ENCODE assay signal across 7 mouse cellular contexts in the genomic region with DNA sequence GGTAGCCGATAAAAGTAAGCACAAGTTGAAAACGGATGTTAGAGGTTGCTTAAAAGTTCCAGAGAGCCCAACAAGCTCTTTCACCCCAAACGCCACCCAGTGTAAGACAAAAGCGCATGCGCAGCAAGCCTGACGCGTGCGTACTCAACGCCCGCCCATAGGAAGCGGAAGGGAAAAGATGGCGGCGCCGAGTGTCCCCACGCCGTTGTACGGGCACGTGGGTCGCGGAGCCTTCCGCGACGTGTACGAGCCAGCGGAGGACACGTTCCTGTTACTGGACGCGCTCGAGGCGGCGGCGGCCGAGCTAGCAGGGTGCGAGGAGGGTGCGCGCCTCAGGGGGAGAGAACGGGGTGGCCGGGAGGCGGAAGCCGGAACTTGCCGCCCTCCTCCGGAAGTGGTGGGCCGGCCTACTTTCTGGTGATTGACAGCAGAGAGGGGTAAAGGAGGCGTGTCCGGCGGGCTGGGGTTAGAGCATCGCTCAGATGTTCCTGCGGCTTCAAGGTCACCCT. TPM values are rescaled to one million over a fixed set of nuclear protein-coding genes. Genes with fewer than 3 reads are reported as not detected.
DNase-seq lines count a peak whose midpoint lies in the region; ATAC-seq and TF ChIP-seq lines count a peak whose summit lies in the region.

TSS of gene N6amt1 (plus strand) at position 111 of the 509 bp plus-strand sequence.

- peak within 1 kb of the TSS; percentile 65 for H3K9ac ChIP-seq in intestine, postnatal 0 days (ENCODE audit: low read depth, low read length)
- H3K9ac ChIP-seq in midbrain, embryonic 12.5 days (replicated peaks): peak within 1 kb of the TSS; percentile 58; the same call in 1 of the 2 replicates

- ATAC-seq in intestine, postnatal 0 days: peak; percentile 99
- ATAC-seq in midbrain, embryonic 12.5 days (ENCODE audit: low FRiP score, low read depth): peak; percentile 99

- H3K4me2 ChIP-seq in intestine, postnatal 0 days (replicated peaks; ENCODE audit: low read depth): peak within 1 kb of the TSS; percentile 63
- peak within 1 kb of the TSS; percentile 55 for H3K4me2 ChIP-seq in midbrain, embryonic 12.5 days (replicated peaks)

- H3K4me3 ChIP-seq in intestine, postnatal 0 days (ENCODE audit: low read depth, low read length): peak within 1 kb of the TSS; percentile 77
- peak within 1 kb of the TSS; percentile 58 for H3K4me3 ChIP-seq in midbrain, embryonic 12.5 days
- H3K4me3 ChIP-seq in small intestine, adult 2 months (ENCODE audit: low read depth, low read length): peak within 1 kb of the TSS; percentile 90

- no peaks in the 10 kb centered on the region for H3K27me3 ChIP-seq in intestine, postnatal 0 days (replicated peaks; ENCODE audit: control insufficient read depth, insufficient read depth, low read length)
- peaks cover 5% of the 10 kb centered on the region; the same call in 1 of the 2 replicates for H3K27me3 ChIP-seq in midbrain, embryonic 12.5 days
- H3K27me3 ChIP-seq in small intestine, adult 2 months (ENCODE audit: control insufficient read depth, insufficient read depth, low read length): no peaks in the 10 kb centered on the region

- H3K36me3 ChIP-seq in intestine, postnatal 0 days (ENCODE audit: control insufficient read depth, insufficient read depth): peaks cover 15% of the 10 kb centered on the region
- H3K36me3 ChIP-seq in midbrain, embryonic 12.5 days: peaks cover 21% of the 10 kb centered on the region
- H3K36me3 ChIP-seq in small intestine, adult 2 months (ENCODE audit: control insufficient read depth, insufficient read depth, low read length): peaks cover 12% of the 10 kb centered on the region

- WGBS in intestine, postnatal 0 days: under 1% methylated on average over 48 of the region's 48 CpGs
- under 1% methylated on average over 47 of the region's 48 CpGs for WGBS in midbrain, embryonic 12.5 days
- under 1% methylated on average over 48 of the region's 48 CpGs for WGBS in small intestine, adult 2 months

- no peak; the same call in 1 of the 2 replicates for TF ChIP-seq POLR2A in small intestine, adult 2 months (IDR thresholded peaks at IDR 0.05; ENCODE audit: low read depth, low read length)

- TF ChIP-seq CTCF in intestine, postnatal 0 days (IDR thresholded peaks at IDR 0.05; ENCODE audit: low read depth): peak; percentile 31; the same call in 1 of the 2 replicates
- no peak for TF ChIP-seq CTCF in small intestine, adult 2 months (IDR thresholded peaks at IDR 0.05; ENCODE audit: extremely low read depth, insufficient read length, insufficient replicate concordance, low read depth, low read length)

- H3K9me3 ChIP-seq in intestine, postnatal 0 days (ENCODE audit: control insufficient read depth): no peaks in the 10 kb centered on the region
- no peaks in the 10 kb centered on the region for H3K9me3 ChIP-seq in midbrain, embryonic 12.5 days

- peak; percentile 90 for DNase-seq in adrenal gland, adult 8-10 months
- peak; percentile 94 for DNase-seq in embryo, embryonic 9.5 days (ENCODE audit: extremely low spot score)
- no peak for DNase-seq in gonadal fat pad, adult 2 months (ENCODE audit: low read depth)
- peak; percentile 93 for DNase-seq in left cerebral cortex, postnatal 4 days

- peak within 1 kb of the TSS; percentile 91 for H3K27ac ChIP-seq in intestine, postnatal 0 days (ENCODE audit: low read depth, low read length)
- H3K27ac ChIP-seq in midbrain, embryonic 12.5 days (replicated peaks): peak within 1 kb of the TSS; percentile 83
- H3K27ac ChIP-seq in small intestine, adult 2 months (ENCODE audit: insufficient read depth, low read depth, low read length): peak within 1 kb of the TSS; percentile 92

- H3K4me1 ChIP-seq in intestine, postnatal 0 days (replicated peaks; ENCODE audit: control insufficient read depth, insufficient read depth, low read length): no peaks in the 10 kb centered on the region
- H3K4me1 ChIP-seq in midbrain, embryonic 12.5 days: 0 out of 2 replicates have a peak, but pooled peaks cover 2% of the 10 kb centered on the region
- no peaks in the 10 kb centered on the region for H3K4me1 ChIP-seq in small intestine, adult 2 months (ENCODE audit: control insufficient read depth, insufficient read depth, insufficient read length, low read length)

- intact Hi-C loops in left cerebral cortex, postnatal 4 days (cut with DNase I): no loop called here

RNA-seq across cellular contexts. Expression of gene N6amt1, which starts in this region (rescaled TPM):
- 10 to 100 TPM; 22.8 to 27.8 (median 26.7) TPM for total RNA-seq in adrenal gland, adult 8-10 months (2022)
- 14.9 and 15.5 TPM in 2 replicates for polyA plus RNA-seq in gonadal fat pad, adult 2 months (2012; rRNA removed)
- polyA plus RNA-seq in intestine, postnatal 0 days (2015; fragmentation: Nextera tagmentation; extraction: Ambion mirVana): 16.8 and 18.5 TPM in 2 replicates
- 10 to 100 TPM; 16.7 to 19.1 TPM for total RNA-seq in left cerebral cortex, postnatal 4 days (2021)
- 19.3 and 19.8 TPM in 2 replicates for polyA plus RNA-seq in midbrain, embryonic 12.5 days (2016; fragmentation: Nextera tagmentation; extraction: Ambion mirVana)
- 3.8 and 3.9 TPM in 2 replicates for polyA plus RNA-seq in small intestine, adult 2 months (2012; rRNA removed)
